Mouse (Mus musculus) liver, embryonic 11.5 days (tissue): ENCODE data around the gene Dnase1l3. TPM values are rescaled to one million over a fixed set of nuclear protein-coding genes. Genes with fewer than 3 reads are reported as not detected.

ENCODE experiments used
- ATAC-seq: fragments of 200-750 bp; cut with Nextera tagmentation; replicated peaks from 2 replicates; pipeline ENCODE4 v1.8.0; 2017; ENCODE audit warnings: moderate number of reproducible peaks, mild to moderate bottlenecking, moderate TSS enrichment, moderate library complexity; ENCODE audit not compliant: low FRiP score
- DNase-seq: peaks from one replicate; pipeline ENCODE4 v3.0.0-alpha.2; 2017; ENCODE audit warnings: low spot score
- H3K27ac ChIP-seq: fragments of 300-500 bp; sonication (generic); 2 replicates; pipeline ENCODE4 v1.5.1; 2014; ENCODE audit warnings: mild to moderate bottlenecking, low read depth, low read length, control low read depth
- H3K27me3 ChIP-seq: fragments of 300-500 bp; sonication (generic); replicated peaks from 2 replicates; pipeline ENCODE4 v1.6.1; 2014; ENCODE audit warnings: low read length, mixed read lengths; ENCODE audit not compliant: control insufficient read depth, insufficient read depth
- H3K36me3 ChIP-seq: fragments of 300-500 bp; sonication (generic); 2 replicates; pipeline ENCODE4 v1.6.1; 2014; ENCODE audit warnings: mild to moderate bottlenecking, low read length, moderate library complexity, mixed read lengths; ENCODE audit not compliant: control insufficient read depth, insufficient read depth
- H3K4me1 ChIP-seq: fragments of 300-500 bp; sonication (generic); replicated peaks from 2 replicates; pipeline ENCODE4 v1.6.1; 2014; ENCODE audit warnings: low read length, mixed read lengths; ENCODE audit not compliant: control insufficient read depth, insufficient read depth
- H3K4me2 ChIP-seq: fragments of 300-500 bp; sonication (generic); 2 replicates; pipeline ENCODE4 v1.6.1; 2014; ENCODE audit warnings: mild to moderate bottlenecking, control low read depth, moderate library complexity
- H3K4me3 ChIP-seq: fragments of 300-500 bp; sonication (generic); 2 replicates; pipeline ENCODE4 v1.5.1; 2014; ENCODE audit warnings: low read depth, low read length, control low read depth
- H3K9ac ChIP-seq: fragments of 300-500 bp; sonication (generic); 2 replicates; pipeline ENCODE4 v1.6.1; 2014; ENCODE audit warnings: low read depth, low read length, control low read depth
- H3K9me3 ChIP-seq: fragments of 300-500 bp; sonication (generic); 2 replicates; pipeline ENCODE4 v1.6.1; 2016; ENCODE audit warnings: low read length, inconsistent platforms, mixed read lengths; ENCODE audit not compliant: control insufficient read depth
- WGBS: fragments of 180-500 bp; shearing (Covaris S2); extraction: QIAGEN DNeasy Blood & Tissue Kit; methylation state at CpG from one replicate; pipeline ENCODE4 v1.1.7; 2014; 5-methylcytosine and 5-hydroxymethylcytosine counted together
- polyA plus RNA-seq: library from polyadenylated mRNA; unstranded; fragments of >200 nt; fragmentation: Nextera tagmentation; extraction: Ambion mirVana; gene quantifications from 2 replicates; pipeline ENCODE4 v1.2.1, GENCODE M21; 2014

Dnase1l3 gene
- polyA plus RNA-seq, 1 experiment from 2014 or later = 0.73 TPM

DNA sequence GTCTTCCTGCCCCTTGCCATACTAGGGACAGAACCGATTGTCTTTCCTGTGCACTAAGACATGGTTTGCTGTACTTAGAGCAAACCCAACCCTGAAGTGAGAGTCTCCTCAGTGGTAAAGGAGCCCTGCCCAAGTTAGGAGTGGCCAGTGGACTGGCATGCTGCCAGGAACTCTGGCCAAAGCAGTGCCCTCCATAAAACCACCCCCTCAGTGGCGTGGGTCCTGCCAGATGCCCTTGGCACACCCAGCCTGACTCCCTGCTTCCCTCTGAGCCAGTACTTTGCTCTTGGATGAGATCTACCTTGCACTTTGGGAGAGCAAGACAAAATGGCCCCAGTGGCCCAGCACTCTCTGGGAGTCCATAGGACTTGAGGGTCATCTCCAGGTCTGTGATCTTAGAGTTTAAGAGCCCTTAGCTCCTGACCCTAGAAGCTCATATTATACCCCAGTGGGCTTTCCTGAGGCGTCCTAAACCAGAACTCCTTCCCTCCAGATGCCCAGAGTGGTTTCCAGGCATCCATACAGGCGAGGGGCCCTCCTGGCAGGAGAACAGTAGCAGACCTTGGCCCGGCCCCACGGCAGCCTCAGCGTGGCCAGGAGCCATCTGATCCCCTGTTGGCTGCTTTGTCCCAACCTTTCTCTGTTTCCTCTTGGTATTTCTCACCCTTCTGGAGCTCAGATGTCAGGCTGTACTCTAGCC is 51.1 kb downstream of the Dnase1l3 start:
- H3K27ac ChIP-seq = no peak overlapping the region
- no peak overlapping the region for H3K4me3 ChIP-seq
- no peak overlapping the region for H3K4me2 ChIP-seq
- H3K36me3 ChIP-seq = no peaks in the 10 kb centered on the region; the same call in 1 of the 2 replicates
- no peak overlapping the region for H3K9ac ChIP-seq
- H3K27me3 ChIP-seq = no peaks in the 10 kb centered on the region
- 71% methylated on average over 7 of the region's 7 CpGs for WGBS
- peaks cover 5% of the 10 kb centered on the region; the same call in 1 of the 2 replicates for H3K4me1 ChIP-seq
- no peak for ATAC-seq
- DNase-seq = no peak
- H3K9me3 ChIP-seq = no peaks in the 10 kb centered on the region

DNA sequence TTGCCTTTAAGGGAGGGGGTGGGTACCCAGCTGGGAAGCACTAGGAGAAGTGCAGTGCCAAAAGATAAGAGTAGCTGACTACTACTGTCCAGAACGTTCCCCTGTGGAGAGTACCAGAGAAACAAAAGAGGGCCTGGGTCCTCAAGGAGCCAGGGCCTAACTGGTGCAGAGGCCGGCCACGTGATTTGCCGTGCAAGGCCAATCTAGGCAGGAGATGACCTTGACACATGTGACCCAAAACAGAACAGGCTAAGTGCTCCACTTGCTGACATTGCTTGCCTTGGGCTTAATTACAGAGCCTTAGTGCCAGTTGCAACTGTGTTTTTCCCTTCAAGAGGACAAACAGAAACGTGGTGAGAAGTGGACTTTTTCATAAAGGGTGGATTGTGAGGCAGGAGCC is 53.0 kb downstream of the Dnase1l3 start:
- DNase-seq = no peak
- H3K9me3 ChIP-seq = no peaks in the 10 kb centered on the region
- no peaks in the 10 kb centered on the region for H3K27me3 ChIP-seq
- no peak overlapping the region for H3K27ac ChIP-seq
- no peak overlapping the region for H3K4me2 ChIP-seq
- no peak for ATAC-seq
- H3K4me3 ChIP-seq = no peak overlapping the region
- H3K4me1 ChIP-seq = peaks cover 5% of the 10 kb centered on the region; the same call in 1 of the 2 replicates
- 72% methylated on average over 5 of the region's 5 CpGs for WGBS
- H3K9ac ChIP-seq = no peak overlapping the region
- H3K36me3 ChIP-seq = no peaks in the 10 kb centered on the region

DNA sequence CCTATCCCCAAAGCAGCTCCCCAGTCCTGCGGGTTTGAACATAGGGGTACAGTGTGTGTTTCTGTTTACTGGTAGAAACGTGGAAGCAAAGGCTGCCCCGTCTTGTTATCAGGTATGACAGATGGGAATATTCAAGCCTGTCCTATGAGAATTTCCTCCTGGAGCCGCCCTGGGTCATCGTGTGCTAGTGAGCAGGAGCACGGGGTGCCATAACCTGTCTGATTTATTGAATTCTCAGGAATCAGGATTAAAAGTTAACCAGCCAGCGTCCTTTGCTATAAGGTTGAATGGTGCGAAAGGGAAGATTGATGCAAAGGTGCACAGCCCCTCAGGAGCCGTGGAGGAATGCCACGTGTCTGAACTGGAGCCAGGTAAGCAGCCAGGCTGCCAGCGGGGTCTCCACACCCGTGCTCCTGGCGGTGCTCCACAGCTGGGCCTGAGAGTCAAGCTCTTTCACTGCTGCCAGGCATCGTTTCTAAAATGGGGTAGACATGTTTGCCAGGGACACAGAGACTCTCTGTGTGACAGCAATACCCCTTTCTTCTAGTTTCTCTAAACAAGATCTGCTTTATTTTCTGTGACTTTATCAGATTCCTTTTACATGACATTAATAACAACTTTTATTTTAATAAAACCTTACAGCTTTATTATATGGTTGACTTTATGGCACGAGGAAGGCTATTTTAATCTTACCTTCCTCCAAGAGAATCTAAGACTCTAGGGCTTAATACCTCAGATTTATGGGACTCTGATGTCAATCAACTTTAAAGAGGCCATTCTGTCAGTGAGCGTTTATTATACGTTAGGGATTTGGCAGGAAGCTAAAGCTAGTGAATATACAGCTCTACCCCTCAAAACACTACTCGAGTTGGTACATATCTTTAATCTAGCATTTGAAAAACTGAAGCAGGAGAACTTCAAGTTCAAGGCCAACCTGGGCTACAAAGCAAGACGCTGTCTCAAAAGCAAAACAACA is 55.3 kb downstream of the Dnase1l3 start:
- Histone ChIP-seq H3K4me2 (no peak overlapping the region), H3K36me3 (peaks cover 3% of the 10 kb centered on the region), H3K9ac (no peak overlapping the region), H3K27me3 (no peaks in the 10 kb centered on the region), H3K4me3 (no peak overlapping the region), H3K9me3 (no peaks in the 10 kb centered on the region), H3K27ac (no peak overlapping the region), H3K4me1 (no peaks in the 10 kb centered on the region)
- 84% methylated on average over 19 of the region's 19 CpGs for WGBS
- DNase-seq = no peak
- ATAC-seq = no peak

DNA sequence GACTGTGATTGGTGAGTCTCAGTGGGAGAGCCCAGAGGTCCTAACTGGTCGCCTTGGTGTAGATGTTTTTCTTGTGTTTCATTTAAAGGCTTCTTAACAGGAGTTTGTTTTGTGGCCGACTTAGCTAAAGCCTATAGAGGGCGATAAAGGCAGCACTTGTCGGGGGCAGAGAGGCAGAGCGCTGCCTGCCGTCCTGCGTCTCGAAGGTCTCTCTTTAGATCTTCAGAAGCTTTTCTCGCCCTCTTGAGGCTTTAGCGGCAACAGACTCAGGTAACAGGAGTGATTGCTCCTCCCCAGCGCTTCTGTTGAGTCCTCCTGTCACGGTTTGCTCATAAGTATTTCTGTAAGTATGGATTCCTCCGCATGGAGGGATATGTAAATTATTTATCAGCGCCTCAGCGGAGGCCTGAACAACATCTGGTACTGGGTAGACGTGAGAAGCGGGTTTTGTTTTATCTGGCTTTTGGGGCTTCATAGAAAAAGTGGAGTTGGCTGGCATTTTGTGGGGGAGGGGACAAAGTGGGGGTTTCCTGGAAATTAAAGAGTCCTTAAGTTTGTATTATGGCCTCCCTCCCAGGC is 57.2 kb downstream of the Dnase1l3 start:
- Histone ChIP-seq H3K36me3 (peaks cover 3% of the 10 kb centered on the region), H3K4me3 (no peak overlapping the region), H3K9me3 (no peaks in the 10 kb centered on the region), H3K9ac (no peak overlapping the region), H3K27ac (no peak overlapping the region), H3K27me3 (no peaks in the 10 kb centered on the region), H3K4me1 (no peaks in the 10 kb centered on the region), H3K4me2 (no peak overlapping the region; the same call in 1 of the 2 replicates)
- no peak for DNase-seq
- no peak for ATAC-seq
- WGBS = 34% methylated on average over 17 of the region's 17 CpGs

DNA sequence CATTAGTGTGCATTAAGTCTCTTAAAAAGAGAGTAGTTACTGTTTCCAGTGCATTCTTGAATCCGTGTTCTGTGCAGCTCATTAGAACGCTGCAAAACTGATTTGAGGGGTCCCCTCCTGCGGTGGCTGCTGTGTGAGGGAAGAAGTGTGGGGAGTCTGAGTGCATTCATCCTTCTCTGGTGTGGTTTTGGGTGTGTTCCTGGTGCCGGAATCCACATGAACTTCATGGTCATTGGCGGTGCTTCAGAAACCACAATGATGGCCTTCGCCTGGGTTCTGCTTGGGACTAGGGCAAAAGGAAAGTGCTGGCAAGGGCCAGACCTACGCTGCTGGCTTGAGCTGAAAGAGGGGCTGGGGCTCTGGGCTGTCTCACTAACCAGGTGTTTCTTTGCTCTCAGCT is 60.2 kb downstream of the Dnase1l3 start:
- Histone ChIP-seq H3K9ac (no peak overlapping the region), H3K4me2 (no peak overlapping the region), H3K4me3 (no peak overlapping the region), H3K36me3 (peaks cover 9% of the 10 kb centered on the region), H3K4me1 (no peaks in the 10 kb centered on the region; the same call in 1 of the 2 replicates), H3K27ac (no peak overlapping the region), H3K9me3 (no peaks in the 10 kb centered on the region), H3K27me3 (no peaks in the 10 kb centered on the region)
- ATAC-seq = no peak
- WGBS = 79% methylated on average over 7 of the region's 7 CpGs
- no peak for DNase-seq

DNA sequence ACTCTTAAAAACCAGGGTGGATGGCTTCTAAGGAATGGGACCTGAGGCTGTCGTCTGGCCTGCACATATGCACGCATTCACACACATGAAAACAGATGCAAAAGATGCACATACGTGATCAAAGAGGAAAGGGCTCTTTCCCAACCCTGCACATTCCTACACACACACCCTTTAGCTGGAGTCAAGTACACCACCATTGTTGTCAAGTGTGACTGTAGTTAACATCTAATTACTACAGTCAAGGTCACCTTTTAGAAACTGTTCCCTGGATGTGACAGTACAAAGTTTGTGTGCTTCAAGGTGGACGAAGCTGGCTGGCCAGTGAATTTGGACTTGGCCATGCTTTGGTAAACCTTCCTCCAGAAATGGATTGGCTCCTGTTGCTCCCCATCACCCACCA is 62.2 kb downstream of the Dnase1l3 start:
- DNase-seq (no peak), ATAC-seq (no peak)
- H3K36me3 ChIP-seq = peaks cover 12% of the 10 kb centered on the region
- H3K4me2 ChIP-seq = no peak overlapping the region
- H3K27ac ChIP-seq = no peak overlapping the region
- no peak overlapping the region for H3K9ac ChIP-seq
- H3K4me3 ChIP-seq = no peak overlapping the region
- H3K4me1 ChIP-seq = no peaks in the 10 kb centered on the region; the same call in 1 of the 2 replicates
- H3K27me3 ChIP-seq = no peaks in the 10 kb centered on the region
- H3K9me3 ChIP-seq = no peaks in the 10 kb centered on the region
- whole genome bisulfite sequencing = 90% methylated on average over 4 of the region's 4 CpGs

DNA sequence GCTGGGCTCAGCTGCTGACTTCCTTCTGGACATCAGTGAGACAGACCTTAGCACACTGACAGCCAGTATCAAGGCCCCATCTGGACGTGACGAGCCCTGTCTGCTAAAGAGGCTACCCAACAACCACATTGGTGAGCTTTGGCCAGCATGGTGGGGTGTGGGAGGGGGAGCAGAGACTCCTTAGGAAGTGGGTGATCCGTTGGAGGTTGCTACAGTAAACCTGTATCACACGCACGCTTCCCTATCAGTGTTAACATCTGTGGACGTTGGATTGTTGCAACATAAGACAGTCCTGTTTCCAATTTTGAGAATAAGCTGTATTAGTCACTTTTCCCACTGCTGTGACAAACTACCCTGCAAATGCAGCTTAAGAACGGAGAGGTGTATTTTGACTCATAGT is 65.3 kb downstream of the Dnase1l3 start:
- H3K4me3 ChIP-seq = no peak overlapping the region
- 0 out of 2 replicates have a peak, but pooled peaks have one; percentile 10 for ATAC-seq
- H3K27me3 ChIP-seq = no peaks in the 10 kb centered on the region
- H3K9me3 ChIP-seq = no peaks in the 10 kb centered on the region
- no peak overlapping the region for H3K27ac ChIP-seq
- no peak for DNase-seq
- WGBS = 42% methylated on average over 7 of the region's 7 CpGs
- no peak overlapping the region for H3K9ac ChIP-seq
- peaks cover 17% of the 10 kb centered on the region; the same call in 1 of the 2 replicates for H3K36me3 ChIP-seq
- H3K4me2 ChIP-seq = no peak overlapping the region
- no peaks in the 10 kb centered on the region; the same call in 1 of the 2 replicates for H3K4me1 ChIP-seq

DNA sequence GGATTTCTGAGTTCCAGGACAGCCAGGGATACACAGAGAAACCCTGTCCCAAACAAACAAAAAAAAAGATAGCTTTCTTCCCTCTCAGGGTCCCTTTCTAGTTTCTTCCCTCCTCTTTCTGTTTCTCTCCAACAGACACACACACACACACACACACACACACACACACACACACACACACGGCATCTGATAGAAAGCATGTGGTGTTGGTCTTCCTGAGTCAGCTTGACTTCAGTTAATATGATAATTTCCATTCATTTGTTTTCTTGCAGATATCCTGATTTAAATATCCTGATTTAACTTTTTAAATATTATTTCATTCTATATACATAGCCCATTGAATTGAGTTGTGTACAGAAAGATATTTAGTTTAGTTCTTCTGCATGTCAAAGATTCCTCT is 66.0 kb downstream of the Dnase1l3 start:
- H3K27ac ChIP-seq = no peak overlapping the region
- peaks cover 17% of the 10 kb centered on the region; the same call in 1 of the 2 replicates for H3K36me3 ChIP-seq
- no peak overlapping the region for H3K4me2 ChIP-seq
- ATAC-seq = no peak
- no peak for DNase-seq
- H3K9ac ChIP-seq = no peak overlapping the region
- 52% methylated on average over 1 of the region's 1 CpGs for WGBS
- H3K4me1 ChIP-seq = no peaks in the 10 kb centered on the region; the same call in 1 of the 2 replicates
- H3K9me3 ChIP-seq = no peaks in the 10 kb centered on the region
- no peaks in the 10 kb centered on the region for H3K27me3 ChIP-seq
- H3K4me3 ChIP-seq = no peak overlapping the region
